Mouse (Mus musculus) urinary bladder, postnatal 14 days (tissue): ENCODE measurements around the gene Wfdc15a.

Experiments
- DNase-seq: peaks from one replicate; pipeline ENCODE4 v3.0.0; 2021; ENCODE audit warnings: low spot score

The Wfdc15a gene

DNA sequence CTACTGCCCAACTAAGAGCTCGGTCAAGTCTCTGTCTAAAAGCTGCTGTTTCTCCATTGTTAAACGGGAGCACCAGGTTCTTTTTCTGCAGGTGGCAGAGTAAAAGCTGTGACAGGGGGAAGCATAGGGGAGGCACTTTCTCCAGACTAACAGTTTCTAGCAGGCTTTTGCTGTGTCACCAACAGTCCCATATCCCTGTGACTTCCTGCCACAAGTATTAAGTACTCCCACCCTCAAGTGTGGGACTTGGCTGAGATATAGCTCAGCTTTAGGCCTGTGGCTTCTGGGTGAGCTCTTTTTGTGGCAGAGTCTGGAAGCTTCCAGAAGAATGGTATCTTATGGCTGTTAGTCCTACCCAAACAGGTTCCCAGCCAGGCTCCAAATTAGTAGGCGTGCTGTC, 24.1 kb downstream of the Wfdc15a start:
- DNase-seq, result no peak

DNA sequence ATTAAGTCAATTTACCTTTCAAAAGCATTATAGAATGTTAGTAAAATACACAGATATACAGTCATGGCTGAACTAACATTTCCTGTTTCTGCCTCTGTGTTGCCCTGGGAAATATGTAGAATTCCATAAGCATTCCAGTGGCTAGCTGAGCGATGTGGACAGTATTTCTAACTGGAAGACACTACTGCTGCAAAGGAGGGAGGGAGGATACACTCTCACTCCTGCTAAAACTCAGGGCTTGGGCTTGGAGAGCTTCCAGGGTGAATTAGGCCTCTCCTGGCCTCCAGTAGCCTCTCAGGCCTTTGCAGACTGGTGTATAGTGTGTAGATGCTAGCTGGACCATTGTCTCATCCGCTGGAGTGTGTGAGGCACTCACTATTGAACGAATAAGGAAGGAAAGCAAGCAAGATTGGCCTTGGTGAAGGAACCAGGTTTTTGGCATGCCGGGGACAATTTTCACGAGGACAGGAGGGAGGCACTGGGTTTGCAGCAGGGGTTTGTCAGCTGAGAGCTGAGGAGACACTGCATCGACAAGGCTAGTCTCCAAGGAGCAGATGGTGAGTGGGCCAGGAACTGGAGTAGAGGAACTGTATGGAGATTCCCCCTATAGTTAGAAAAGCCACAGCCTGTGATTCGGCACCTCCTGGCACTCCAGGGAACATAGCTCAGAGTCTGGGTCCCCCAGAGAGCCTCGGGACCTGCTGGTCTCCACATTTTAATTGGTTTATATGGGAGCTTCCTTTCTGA, 25.1 kb downstream of the Wfdc15a start:
- no peak for DNase-seq

DNA sequence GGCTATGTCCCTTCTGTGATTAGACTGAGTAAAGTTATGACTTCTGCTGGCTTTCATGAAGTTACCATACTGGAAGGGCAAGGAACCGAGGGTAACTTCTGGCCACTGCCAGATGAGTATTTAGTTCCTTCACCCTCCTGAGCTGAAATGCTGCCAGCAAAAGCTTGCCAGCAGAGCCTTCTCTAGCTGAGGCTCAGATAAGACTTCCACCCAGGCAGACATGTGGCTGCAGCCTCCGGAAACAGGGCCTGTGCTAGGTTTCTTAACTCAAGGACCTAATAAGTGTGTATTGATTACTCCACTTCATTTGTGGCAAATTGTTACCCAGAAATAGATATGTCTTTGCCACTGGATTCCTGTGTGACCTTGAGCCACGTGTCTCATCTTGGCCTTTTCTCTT, 26.5 kb downstream of the Wfdc15a start:
- DNase-seq, result peak; percentile 48

DNA sequence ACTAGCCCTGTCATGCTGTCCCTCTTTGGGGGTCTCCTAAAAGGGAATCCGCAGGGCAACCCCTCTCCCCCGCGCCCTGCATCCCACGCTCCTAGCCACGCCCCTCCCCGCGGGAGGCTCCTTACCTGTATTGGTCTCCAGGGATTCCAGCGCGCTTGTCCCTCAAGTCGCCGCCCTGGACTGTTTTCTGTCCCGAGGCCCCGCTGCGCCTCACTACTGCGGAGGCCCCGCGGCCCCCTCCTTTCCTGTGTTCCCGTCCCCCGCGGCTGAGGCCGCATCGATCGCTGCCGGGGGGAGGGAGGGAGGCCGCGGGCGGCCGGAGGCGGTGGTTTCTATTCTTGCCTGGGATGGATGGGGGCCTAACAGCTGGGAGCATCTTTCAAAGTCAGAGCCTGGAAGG, 29.0 kb downstream of the Wfdc15a start, which contains the start of gene Kcns1:
Kcns1 (minus strand) TSS at position 212 of the 400 bp plus-strand sequence.
- no peak for DNase-seq

DNA sequence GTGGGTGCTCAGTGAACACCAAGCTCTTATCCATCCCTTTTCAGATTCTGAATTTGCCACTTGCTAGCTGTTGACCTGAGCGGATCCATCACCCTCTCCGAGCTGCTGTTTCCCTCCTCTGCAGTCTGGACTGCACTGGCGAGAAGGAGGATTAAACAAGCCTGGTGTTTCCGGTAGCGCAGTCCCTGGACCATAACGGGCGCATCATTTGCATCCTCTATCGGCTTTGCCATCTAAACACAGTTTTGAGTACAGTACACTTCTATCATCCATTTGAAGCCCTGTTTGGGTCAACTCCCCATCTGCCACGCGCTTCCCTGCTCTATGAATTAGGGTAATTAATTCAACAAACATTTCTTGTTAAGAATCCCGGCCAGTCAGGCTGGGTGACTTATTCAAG, 29.6 kb downstream of the Wfdc15a start:
- no peak for DNase-seq

DNA sequence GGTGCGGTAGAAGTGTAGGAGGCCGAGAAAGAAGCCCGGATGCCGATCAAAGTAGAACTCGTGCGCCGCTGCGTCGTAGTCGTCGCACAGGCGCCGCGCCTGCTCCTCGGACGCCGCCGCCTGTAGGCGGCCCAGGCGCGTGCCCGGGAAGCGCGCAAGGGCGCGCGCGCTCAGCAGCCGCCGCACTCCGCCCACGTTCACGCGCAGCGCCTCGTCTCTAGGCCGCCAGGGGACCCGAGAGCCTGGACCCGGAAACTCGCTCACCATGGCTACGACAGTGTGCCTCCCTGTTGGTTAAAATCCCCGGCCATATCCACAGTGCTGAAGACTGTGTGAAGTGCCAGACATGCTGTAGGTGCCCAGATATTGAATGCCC, 31.4 kb downstream of the Wfdc15a start:
- DNase-seq, result no peak

DNA sequence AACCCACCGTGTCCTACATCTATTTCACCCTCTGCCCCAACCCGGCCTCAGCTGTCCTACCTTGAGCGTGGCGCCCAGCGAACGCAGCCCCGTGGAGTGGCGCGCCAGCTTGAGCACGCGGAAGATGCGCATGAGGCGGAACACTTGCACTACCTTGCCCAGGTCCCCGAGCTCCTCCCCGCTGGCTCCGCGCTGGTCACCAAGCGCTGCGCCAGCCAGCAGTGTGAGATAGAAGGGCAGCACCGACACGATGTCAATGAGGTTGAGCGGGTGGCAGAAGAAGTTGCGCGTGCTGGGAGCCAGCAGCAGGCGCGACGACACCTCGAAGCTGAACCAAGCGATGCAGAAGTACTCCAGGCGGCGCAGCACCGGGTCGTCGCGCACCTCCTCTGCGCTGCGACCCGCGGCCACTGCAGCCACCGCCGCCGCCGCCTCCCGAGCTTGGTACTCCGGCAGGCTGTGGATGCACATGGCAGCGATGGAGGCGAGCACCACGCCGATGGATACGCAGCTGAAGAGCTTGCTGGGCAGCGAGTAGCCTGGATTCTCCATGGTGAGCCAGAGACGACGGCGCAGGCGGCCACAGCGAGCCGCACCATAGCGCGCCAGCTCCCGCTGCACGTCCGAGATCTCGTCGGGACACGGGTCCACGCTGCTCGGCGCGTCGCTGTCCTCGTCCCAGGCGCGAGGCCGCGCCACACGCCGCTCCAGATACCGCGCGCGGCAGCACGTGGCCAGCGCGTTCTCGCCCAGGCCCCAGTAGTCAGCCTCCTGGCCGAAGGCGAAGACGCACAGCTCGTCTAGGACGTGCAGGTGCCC, 32.0 kb downstream of the Wfdc15a start:
- DNase-seq, result no peak

DNA sequence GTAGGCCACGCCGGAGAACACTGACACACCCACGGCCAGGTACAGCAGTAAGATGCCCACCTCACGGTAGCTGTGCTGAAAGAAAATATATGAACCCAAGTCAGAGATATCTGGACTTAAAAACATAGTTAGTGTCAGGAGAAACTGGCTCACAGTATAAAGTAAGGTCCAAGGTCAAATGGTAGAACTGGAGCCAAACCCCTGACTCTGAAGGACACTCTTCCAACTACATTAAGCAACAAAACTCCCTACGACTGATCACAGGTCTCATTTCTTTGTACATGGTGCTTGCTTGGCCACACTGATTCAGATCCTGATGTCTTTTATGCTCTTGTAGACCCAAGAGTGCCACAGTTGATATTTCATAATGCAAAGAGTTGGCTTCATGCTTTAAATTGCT, 35.0 kb downstream of the Wfdc15a start:
- no peak for DNase-seq

DNA sequence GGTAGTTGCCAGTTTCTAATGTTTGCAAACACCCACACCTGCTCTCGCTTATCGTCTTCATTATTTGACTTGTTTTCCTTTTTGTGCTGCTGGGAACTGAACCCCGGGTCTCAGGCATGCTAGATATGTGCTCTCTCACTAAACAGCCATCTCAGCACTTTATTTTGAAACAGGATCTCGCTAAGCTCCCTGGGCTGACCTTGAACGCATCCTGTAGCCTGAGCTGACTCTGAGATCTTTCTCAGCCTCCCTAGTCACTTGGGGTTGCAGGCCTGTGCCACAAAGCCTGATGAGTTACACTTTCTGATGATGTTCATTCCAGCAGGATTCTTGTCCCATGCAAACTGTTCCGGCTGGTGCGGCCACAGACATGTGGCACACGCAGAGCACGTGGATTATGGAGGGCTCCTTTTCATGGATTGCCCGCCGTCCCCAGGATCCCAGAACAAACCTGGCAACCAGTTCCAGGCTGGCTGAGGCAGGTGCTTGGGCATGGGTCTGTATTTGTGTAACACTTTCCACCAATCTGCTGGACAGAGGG, 38.3 kb downstream of the Wfdc15a start:
- no peak for DNase-seq

DNA sequence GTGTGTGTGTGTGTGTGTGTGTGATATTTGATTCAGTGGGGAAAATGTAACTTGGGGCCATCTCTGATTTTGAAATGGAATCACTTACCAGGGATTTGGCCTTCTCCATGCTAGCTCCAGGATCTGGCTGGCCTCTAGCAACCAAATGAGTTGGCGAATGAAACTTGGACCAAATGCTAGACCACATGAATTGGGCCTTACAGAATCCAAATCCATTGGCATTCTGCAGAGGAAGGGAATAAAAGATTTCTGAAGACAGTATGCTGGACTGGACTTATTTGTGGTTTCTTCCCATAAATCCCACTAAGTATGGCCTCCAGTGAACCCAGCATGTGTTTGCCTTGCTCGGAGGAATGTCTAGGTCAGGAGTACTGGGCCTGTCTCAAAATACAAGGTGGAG, 41.1 kb downstream of the Wfdc15a start:
- DNase-seq, result no peak

DNA sequence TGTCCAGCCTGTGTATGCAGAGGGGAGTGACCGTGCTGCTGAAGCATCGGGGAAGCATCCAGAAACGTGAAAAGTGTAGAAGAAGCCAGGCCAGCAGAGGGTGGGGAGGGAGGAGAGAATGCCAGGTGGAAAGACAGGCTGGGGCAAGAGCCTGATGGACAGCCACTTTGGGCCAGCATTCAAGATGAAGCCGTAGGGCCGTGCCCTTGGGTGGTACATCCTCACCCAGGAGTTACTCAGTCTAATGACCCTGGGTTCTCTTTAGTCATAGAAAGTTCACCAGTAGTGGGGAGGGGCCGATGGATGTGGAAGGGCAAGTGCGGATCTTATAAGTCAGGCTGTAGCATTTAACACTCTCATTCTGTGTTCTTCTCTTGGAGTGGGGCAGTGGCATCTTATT, 43.8 kb downstream of the Wfdc15a start:
- no peak for DNase-seq

DNA sequence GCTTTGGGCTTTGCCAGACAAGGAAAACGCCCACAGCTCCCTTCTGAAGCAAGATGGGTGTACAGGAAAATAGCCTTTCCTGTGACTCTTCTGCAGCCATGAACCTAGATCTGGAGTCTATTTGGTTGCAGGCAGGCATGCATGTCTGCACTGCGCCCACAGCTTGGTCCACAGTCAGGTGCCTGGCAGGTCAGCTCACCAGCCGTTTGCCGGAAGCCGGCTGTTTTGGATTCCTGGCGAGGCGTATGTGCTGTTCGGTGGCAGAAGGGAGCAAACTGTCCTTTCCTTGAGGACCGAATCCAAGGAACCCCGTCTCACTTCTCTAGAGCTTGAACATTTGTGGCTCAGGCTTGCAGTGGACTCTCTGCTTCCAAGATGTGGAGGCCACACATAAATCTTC, 45.9 kb downstream of the Wfdc15a start:
- no peak for DNase-seq

DNA sequence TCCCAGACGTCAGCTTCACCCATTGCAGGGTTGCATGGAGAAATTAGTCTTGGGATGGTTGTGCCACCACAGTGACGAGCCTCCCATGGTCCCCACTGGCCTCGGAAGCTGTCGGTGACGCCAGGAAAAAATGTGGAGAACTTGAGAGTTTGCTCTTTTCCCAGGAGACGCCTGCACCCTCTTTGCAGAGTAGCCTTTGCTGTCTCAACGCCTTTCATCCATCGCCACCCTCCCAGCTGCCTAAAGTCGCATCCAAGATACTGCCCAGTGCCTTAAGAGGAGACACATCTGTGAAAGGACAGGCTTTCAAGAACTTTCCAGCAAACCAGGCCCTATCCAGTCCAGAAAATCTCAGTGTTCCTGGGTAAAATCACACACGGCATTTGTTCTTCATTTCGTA, 47.6 kb downstream of the Wfdc15a start:
- DNase-seq, result no peak

DNA sequence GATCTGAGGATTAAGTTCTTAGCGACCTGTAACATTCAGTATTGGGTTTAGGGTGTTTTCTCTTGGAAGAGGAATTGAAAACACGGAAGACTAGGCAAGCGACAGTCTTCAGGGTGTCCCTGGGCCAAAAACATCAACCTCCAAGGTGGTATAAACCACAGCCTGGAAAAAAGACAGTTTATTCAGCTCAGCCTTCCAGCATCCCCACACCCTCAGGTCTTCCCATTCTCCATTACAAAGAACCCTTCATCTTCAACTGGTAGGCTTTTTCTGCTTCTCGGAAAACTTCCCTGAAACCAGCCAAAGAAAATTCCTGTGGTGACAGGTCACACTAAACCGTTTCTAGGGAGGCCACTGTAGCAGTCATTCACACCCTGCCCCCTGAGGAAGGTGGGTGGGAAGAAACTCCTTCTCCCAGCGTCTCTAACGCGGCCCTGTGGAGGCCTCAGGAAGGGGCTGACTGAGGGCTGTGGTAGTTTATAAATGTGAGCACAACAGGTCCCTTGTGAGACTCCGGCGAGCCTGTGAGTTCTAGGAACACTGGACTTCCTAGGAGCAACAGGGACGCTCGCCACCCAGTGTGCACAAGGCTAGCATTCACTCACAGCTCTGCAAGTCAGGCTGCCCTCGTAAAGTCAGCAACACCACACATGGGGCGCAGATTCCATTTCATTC, 49.7 kb downstream of the Wfdc15a start:
- no peak for DNase-seq
